Mouse (Mus musculus): ENCODE measurements around the gene Prnp. TPM values are rescaled to one million over a fixed set of nuclear protein-coding genes. Genes with fewer than 3 reads are reported as not detected.
A peak's percentile ranks its signal among the peaks of the same experiment; 100 is the strongest.

Prnp gene
- polyA plus RNA-seq (2012; rRNA removed) = 27.2 and 29.7 TPM in 2 replicates

DNA sequence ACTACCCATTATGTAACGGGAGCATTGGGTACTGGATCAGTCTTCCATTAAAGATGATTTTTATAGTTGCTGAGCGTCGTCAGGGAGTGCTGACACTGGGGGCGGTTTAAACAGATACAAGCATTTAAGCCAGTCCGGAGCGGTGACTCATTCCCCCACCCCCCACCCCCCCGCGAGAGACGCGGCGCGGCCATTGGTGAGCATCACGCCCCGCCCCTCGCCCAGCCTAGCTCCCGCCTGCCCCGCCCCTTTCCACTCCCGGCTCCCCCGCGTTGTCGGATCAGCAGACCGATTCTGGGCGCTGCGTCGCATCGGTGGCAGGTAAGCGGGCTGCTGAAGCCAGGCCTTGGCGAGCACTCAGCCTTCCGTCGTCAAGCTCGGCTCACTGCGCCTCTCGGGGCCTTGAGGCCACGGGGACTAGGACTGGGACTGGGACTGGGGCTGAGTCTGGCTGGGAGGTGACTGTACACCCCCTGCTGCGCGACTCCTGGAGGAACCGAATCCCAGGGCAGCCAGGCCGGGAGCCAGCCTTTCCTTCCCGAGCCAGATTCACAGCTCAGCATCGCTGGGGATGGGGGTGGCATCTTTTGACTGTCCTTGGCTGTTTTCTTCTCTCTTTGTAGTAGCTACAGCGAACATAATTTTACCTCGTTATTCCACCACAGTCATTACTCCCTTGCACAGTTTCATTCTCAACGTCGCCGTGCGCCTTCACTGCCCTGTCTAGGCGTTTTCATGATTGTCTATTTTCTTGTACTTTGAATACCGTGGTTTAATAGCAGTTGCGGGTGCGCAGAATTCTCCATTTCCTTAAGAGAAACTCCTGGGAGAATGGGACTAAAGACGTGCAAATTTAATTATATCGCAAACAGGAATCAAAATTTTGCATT lies at the start of gene Prnp, which contains the start of gene Prn:
Prnp (plus strand) TSS at position 246 of the 890 bp plus-strand sequence.
Prn (plus strand) TSS at position 275 of the 890 bp plus-strand sequence.
- DNase-seq (ENCODE audit: low read depth, low spot score) = peak; percentile 67
- 5% methylated on average over 52 of the region's 52 CpGs for WGBS

DNA sequence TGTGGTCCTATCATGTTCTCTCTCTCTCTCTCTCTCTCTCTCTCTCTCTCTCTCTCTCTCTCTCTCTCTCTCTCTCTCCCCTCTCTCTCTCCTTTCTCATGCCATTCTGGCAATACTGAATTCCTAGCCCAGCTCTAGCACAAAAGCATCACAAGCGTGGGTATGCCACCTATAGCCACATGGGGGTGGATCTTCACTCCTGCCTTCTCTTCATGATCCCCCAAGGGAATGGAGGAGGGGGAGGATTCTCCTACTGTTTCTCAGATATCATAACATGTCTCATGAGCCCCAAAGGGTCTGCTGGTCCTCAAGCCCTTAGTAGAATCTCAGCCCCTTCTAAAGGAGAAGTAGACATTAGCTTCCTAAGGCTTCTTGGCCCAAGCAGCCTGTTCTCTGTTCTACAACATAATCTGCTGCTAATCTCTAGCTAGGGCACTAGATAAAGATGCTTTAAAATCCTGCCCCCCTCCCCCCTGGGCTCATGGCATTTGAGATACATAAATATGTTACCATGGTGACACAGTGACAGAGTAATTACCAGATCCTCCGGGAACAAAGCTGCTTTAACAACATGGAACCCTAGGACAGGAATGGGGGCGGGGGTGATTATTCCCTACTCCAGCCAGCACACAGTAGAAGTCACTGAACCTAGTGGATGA lies 47.0 kb upstream of the Prnp start:
- 49% methylated on average over 3 of the region's 3 CpGs for WGBS
- no peak for DNase-seq (ENCODE audit: low read depth, low spot score)

DNA sequence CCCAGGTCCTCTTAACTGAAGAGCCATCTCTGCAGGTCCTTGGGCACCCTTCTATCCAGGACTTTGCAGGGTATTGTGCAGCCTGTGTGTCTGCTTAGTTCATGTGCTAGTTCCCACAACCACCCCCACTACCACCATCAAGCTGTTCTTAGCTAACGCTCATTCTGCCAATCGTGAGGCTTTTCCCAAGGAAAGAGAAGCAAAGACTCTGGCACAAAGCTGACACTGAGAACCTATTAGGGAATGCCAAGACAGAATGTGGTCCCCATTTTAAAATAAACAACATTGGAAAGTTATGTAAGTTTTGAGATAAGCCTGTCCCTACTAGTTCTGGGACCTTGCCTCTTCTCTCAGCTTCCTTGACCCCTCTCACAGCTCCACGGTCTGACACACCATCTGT lies 46.3 kb upstream of the Prnp start:
- DNase-seq (ENCODE audit: low read depth, low spot score) = no peak
- WGBS = 63% methylated on average over 3 of the region's 3 CpGs

DNA sequence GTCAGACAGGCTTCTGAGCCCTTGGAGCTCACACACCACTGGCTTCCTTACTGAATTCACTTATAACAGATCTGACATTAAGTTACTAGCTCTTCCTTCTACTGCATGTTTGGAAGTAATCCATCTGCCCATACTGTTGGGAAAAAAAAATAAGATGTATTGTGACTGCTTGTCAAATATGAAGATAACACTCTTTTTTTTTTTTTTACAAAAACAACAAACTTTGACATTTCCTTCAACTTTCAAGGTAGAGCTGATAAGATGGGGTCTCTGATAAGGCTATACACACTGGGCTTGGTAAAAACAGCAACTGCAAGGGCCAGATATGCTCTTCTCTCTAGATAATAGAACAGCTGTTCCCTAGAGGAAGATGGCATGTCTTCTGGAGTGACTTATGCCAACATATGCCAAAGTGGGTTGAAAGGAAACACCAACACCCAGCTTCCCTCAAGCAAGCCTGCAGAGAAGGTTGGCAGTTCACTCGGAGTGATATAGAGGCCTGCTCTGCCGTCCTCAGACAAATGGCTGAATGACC lies 45.4 kb upstream of the Prnp start:
- WGBS = 87% methylated on average over 2 of the region's 2 CpGs
- DNase-seq (ENCODE audit: low read depth, low spot score) = no peak

DNA sequence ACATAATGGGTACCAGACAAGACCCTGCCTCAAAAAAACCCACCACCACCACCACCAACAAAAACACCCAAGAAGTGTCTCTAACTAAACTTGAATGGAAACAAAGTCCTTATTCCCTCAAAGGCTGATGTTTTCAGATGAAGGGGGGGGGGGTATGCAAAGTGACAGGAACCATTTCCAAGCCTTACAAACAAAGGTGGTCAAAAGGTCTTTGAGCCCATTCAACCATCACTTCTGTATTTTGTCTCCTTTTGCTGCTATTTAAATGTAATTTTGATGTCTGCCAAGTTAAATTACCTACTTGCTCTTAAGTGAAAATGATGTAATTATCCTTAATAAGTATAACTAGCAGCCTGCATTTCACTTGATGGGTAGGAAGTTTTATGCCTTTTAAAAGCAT lies 43.1 kb upstream of the Prnp start:
- no peak for DNase-seq (ENCODE audit: low read depth, low spot score)

DNA sequence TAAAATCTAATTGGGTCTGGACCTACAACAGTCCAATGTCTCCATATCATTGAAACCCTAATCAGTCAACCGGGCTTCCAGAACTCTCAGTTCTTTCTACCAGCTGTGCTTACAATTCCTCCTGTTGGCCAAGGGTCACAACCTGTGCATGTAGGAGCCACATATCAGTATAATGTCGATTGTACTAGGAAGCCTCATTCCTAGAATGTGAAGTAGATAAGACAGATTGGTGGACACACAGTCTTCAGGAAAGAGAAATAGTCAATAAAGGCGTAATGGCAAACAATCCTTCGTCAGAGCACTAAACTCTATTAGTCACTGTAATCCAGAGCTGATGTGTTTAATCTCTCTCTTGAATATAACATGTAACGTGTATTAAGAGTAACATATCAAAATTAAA lies 40.7 kb upstream of the Prnp start:
- no peak for DNase-seq (ENCODE audit: low read depth, low spot score)
- 57% methylated on average over 5 of the region's 5 CpGs for WGBS

DNA sequence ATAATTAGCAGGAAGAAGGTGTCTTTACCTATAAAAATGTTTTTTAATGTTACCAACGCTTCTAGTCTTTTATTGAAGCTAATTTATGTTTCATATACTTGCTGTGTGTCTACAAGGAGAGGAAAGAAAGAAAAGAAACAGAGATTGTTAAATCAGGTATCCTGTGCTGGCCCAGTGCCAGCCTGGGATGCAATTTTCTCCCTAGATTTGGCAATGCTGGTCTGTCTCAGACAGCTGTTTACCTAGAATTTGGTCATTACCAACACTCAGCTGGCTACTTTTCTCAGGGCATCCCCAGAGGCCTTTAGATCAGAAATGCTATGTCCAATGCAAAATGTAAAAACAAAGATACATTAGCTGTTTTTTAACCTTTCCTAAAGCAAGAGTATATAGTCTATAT lies 36.4 kb upstream of the Prnp start:
- 35% methylated on average over 1 of the region's 1 CpGs for WGBS
- DNase-seq (ENCODE audit: low read depth, low spot score) = no peak

DNA sequence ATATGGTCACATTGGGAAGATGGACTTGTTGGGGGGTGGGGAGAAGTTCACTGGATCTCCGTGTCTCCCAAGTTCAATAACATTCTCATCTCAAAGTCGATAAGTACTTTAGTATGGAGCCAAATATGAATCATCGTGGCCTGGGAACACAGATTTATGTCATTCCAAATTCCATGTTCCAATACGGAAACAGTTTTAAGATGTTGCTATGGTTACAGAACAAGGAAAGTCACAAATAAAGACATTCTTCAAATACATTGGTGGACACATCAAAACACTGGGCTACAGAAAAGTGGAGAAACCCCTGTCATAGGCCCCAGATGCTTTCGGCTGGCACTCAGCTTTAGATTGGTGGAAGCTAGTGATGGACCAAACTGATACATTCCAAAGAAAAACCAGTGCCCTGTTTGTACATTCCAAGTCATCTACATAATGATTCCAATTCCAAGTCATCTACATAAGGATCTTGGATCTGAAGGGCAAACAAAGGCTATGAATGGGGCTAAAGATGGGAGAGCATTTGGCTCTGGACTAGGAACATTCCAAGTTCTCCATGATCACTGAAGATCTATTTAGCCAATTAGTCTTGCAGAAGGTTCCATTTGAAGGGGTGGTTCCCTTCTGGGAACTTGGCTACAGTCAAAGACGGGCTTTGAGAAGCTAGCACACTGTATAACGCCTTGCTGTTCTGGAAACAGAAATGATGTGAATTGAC lies 33.0 kb upstream of the Prnp start:
- 77% methylated on average over 7 of the region's 7 CpGs for WGBS
- DNase-seq (ENCODE audit: low read depth, low spot score) = no peak

DNA sequence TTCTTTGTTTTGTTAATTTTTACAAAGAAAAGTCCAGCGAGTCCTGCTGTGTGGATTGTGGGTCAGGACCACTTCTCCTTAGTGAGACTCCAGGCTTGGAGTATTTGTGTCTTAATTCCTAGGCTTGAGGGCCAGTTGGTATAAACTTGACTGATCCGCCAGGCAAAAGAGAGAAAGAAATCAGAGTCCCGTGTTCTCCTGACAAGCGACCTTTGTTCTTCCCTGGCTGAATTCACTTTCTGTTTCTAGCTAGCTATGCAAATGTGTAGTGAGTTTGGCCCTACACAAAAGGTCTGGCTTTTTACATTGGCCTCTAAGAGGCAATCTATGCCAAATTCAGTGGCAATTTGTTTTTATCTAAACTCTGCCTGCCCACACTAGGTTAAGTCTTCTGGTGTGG lies 28.0 kb upstream of the Prnp start:
- DNase-seq (ENCODE audit: low read depth, low spot score) = peak; percentile 22
- WGBS = 40% methylated on average over 4 of the region's 4 CpGs

DNA sequence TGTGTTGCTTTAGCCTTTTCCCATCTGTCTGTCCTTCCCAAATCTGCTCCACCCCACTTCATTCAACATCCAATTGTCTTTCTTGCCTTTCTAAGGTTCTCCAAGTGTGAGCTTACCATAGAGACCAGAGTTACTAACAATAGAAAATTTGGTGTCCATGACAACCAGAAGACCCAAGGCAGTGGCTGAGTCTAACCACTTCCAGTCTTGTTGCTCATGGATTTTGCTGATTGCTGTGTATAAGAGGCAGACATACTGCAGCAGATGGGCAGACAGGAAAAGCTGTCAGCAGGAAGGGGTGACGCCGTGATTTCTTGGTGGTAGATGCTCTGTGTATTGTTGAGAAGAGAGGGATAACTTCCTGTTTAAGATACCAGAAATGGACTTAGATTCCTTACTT lies 26.6 kb upstream of the Prnp start:
- DNase-seq (ENCODE audit: low read depth, low spot score) = no peak
- 56% methylated on average over 2 of the region's 2 CpGs for WGBS

DNA sequence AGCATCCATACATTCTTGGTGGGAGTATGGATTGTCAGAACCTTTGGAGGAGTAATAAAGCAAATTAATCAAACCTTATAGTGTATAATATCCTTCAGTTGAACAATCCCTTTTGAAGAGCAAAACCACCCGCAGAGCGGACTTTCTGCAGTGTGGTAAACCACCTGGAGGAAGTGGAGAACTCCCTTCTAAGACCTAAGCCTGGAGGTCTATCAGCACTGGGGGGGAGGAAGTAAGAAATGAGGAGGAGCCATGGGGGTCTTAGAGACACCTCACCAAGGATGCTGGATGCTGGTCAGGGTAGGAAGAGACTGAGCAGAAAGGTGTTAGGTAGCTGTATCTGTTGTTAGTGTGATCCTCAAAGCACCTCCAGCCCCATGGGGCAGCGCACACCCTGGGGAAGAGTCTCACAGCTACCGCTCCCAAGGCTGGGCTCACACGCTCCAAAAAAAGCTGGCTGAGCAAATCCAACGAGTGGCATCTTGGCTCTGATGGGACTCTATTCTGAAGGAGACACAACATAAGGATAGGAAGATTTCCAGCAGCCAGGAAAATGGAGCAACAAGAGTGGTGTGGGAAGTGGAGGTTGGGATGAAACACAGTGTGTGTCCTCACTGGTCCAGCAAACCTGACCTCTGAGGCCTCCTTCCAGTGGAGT lies 23.1 kb upstream of the Prnp start:
- WGBS = 84% methylated on average over 6 of the region's 6 CpGs
- no peak for DNase-seq (ENCODE audit: low read depth, low spot score)

DNA sequence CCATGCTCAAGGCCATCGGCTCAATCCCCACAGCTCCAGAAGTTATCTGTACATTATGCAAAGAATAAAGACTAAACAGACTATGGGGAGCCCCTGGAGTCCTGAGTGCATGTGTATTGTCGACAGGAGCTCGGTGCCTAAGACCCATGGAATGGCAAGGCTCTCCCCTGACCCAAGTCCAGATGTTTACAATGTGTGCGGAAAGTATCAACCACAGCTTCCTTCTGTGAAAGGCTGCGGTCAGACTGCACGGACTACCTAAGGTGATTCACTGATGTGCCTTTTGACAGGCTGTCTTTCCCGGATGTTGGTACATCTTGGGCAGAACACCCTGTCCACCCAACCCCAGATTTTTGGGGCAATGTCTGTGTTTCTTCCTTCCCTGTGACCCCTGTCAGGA lies 21.5 kb upstream of the Prnp start:
- WGBS = 58% methylated on average over 7 of the region's 7 CpGs
- no peak for DNase-seq (ENCODE audit: low read depth, low spot score)

DNA sequence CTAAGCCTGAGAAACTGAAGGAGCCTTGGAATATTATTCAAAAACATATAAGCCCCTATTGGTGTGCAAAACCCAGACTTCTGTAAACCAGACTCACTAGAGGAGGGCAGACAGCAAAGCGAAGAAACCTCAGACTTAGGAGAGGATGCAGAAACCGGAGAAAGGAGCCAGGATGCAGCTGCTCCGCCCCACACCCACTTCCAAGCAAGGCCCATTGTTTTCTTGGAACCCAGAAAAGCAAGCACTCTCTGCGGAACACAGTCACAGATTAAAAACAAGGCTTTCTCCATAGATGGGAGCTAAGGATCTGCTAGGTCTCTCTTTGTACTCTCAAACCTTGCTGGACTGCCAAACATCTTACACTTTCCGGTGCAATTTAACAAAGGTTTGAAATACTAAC lies 17.2 kb upstream of the Prnp start:
- WGBS = 45% methylated on average over 5 of the region's 5 CpGs
- DNase-seq (ENCODE audit: low read depth, low spot score) = no peak

DNA sequence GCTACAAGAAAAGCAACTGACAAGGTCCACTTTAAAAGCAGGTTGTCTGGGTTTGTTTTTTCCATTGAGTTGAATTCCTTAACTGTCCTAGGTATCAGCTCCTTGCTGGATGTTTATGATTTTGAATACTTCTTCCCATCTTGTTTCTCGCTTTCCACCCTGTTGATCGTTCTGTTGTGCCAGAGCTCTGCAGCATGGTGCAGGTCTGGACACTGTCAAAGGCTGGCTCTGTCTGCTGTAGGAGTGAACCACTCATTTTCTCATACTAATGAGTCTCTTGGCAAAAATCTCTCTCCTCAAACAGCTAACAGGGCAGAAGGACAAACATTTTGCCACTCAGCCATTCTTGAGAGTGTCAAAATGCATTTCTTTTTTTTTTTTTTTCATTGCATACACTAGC lies 14.6 kb upstream of the Prnp start:
- DNase-seq (ENCODE audit: low read depth, low spot score) = no peak
- WGBS = 70% methylated on average over 2 of the region's 2 CpGs

DNA sequence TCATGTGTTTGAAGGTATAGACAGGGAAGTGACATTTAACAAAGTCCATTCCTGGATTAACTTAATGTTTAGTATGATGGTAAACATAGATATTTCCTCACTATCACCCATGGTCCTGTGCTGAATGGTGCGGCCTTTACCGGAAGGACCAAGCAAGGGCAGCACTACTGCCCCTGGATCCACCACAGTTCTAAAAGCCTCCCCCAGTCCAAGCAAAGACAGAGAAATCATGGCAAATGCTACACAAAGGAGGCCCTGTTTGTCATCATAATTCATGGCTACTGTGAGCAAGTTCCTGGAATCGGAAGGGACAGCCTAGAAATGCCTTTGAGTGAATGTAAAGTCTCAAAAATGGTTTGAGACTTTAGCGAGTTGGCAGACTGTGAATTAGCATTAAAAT lies 13.7 kb upstream of the Prnp start:
- DNase-seq (ENCODE audit: low read depth, low spot score) = no peak
- WGBS = 91% methylated on average over 4 of the region's 4 CpGs

DNA sequence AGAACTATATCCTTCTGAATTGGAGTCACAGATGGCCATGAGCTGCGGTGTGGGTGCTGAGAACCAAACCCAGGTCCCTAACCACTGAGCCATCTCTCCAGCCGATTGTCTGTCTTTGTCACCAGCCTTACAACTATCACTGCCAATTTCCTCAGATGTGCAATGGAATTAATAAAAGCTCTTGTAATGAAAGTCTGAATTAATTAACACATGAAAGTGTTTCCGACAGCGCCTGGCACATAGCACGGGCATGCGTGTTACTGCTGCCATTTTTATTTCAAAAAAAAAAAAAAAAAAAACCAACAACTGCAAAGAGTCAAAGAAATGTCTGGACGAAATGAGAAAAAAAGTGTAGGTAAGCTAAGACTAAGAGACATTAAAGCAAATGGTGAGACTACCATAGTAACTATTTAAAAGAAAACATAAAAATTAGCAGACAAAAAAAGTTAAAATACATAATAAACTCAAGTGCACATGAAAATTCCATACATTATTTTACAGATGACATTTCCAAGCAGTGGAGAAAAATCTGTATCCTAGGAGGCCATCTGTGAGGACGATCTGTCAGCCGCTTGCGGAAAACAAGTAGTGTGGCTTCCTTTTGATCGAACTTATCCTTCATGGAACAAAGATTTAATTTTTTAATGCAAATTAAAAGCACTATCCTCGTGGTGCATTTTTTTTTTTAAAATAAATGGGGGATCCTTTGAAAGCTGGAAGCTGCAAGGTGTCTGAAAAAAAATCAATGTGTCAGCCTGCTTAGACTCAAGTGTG lies 12.2 kb upstream of the Prnp start:
- DNase-seq (ENCODE audit: low read depth, low spot score) = no peak
- WGBS = 89% methylated on average over 12 of the region's 12 CpGs

DNA sequence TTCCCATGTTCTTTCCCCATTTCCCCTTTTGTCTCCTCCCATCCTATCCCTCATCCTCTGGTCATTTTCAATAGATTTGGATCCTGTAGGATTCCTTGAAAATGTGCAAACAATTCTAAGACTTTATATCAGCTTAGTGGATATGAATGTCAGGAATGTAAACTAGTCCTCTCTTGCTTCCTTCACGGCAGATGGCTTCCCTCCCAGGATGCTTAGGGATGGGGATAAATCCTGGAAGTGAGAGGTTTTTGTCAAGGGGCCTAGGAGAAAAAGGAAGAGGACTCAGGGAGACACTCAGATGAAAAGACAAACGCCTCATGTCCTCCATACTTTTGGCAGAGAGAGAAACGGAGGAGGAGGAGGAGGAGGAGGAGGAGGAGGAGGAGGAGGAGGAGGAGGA lies 7.3 kb upstream of the Prnp start:
- DNase-seq (ENCODE audit: low read depth, low spot score) = no peak

DNA sequence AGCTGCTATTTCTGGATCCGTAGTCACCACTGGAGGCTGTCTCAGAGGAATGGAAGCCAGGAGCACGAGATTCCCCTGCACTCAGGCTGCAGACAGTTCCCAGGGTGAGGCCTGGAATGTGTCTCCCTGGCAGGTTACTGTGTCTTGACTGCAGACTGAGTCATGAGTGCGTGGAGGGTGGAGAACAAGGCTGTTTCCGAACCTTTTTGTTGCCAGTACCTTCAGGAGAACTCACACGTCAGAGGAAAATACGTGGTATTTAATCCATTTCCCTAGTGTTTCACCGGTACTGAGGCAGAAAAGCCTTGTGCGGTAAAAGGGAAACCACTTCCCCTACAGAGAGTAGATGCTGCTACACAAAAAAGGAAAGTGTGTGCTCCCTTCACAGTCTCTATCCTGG lies 6.9 kb upstream of the Prnp start:
- DNase-seq (ENCODE audit: low read depth, low spot score) = no peak
- WGBS = 32% methylated on average over 8 of the region's 8 CpGs

More for the DNA sequence above, 7.3 kb upstream of the Prnp start:
- WGBS = 30% methylated on average over 3 of the region's 3 CpGs

DNA sequence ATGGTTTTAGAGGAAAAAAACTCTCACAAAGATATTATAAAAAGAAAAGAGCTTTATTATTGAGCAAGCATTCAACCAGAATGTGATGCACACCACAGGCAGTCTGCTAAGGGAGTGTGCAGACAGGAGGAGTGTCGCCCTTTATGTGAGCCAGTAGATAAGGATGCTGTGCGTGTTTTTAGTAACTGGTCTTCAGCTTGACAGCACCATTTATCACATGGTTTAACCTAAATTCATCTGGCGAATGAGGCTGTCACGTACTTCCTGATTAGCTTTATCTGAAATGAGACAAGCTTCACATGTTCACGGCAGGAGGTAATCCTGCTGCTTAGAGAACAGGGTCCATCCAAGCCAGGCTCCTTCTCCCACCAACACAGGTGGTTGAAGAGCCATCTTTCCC lies 4.7 kb upstream of the Prnp start:
- 82% methylated on average over 5 of the region's 5 CpGs for WGBS
- no peak for DNase-seq (ENCODE audit: low read depth, low spot score)

Measured in large intestine, adult 2 months (tissue).